Mouse (Mus musculus) heart, postnatal 4 days (tissue): ENCODE results near the gene Mrpl50. TPM values are rescaled to one million over a fixed set of nuclear protein-coding genes. Genes with fewer than 3 reads are reported as not detected.
"Not testable (repeated sequence)": the region's sequence is repeated elsewhere in the genome, so short reads cannot be mapped to it uniquely, and the experiment has no call there.

Source experiments
- DNase-seq: peaks from one replicate; pipeline ENCODE4 v3.0.0; 2021
- total RNA-seq, 2 experiments: library from RNA; stranded (reverse); gene quantifications; 2 replicates each; pipeline ENCODE4 v1.2.3; 2021

Gene Mrpl50
- total RNA-seq, 2 experiments from 2014 or later, result 36.3 to 37.0 TPM

GRCm38 (mm10) chr4:49509183-49509582, 11.7 kb downstream of the Mrpl50 start:
- no peak for DNase-seq

- no peak for DNase-seq
Measured at GRCm38 (mm10) chr4:49506386-49506785, 14.5 kb downstream of the Mrpl50 start, which contains the start of gene Baat. TSS of gene Baat (minus strand) at chr4:49506557.

- no peak for DNase-seq
Measured at GRCm38 (mm10) chr4:49503563-49503962, 17.3 kb downstream of the Mrpl50 start.

GRCm38 (mm10) chr4:49485934-49486650, 34.8 kb downstream of the Mrpl50 start:
- DNase-seq, result not testable (repeated sequence)

- no peak for DNase-seq
Measured at GRCm38 (mm10) chr4:49485442-49485841, 35.5 kb downstream of the Mrpl50 start.

- no peak for DNase-seq
Measured at GRCm38 (mm10) chr4:49480896-49481295, 40.0 kb downstream of the Mrpl50 start.

- DNase-seq, result no peak
Measured at GRCm38 (mm10) chr4:49480104-49480760, 40.7 kb downstream of the Mrpl50 start.

GRCm38 (mm10) chr4:49479035-49479434, 41.9 kb downstream of the Mrpl50 start:
- DNase-seq, result not testable (repeated sequence)

- DNase-seq, result peak; percentile 26
Measured at GRCm38 (mm10) chr4:49478118-49478877, 42.6 kb downstream of the Mrpl50 start.

- no peak for DNase-seq
Measured at GRCm38 (mm10) chr4:49474583-49474982, 46.3 kb downstream of the Mrpl50 start.

GRCm38 (mm10) chr4:49473435-49474100, 47.3 kb downstream of the Mrpl50 start, which contains the start of gene Acnat1:
TSS of gene Acnat1 (minus strand) at chr4:49473912.
- DNase-seq, result no peak

GRCm38 (mm10) chr4:49469435-49470151, 51.3 kb downstream of the Mrpl50 start:
- no peak for DNase-seq

GRCm38 (mm10) chr4:49467360-49467759, 53.5 kb downstream of the Mrpl50 start:
- no peak for DNase-seq

Other genes starting within 250 kb of the Mrpl50 start
- not detected for gene Acnat2, start 112.9 kb downstream of the Mrpl50 start, total RNA-seq
- gene Acnat1, start 47.2 kb downstream of the Mrpl50 start, total RNA-seq, result not detected
- under 1 TPM in 1 of 2 experiments, not detected in 1; 0.20 TPM for gene Baat, start 14.5 kb downstream of the Mrpl50 start, total RNA-seq
- 1 to 10 TPM; 5.6 to 6.6 TPM for gene Zfp189, start 83 bp upstream of the Mrpl50 start, total RNA-seq
- under 1 TPM; 0.17 to 0.20 TPM for gene Aldob, start 28.5 kb upstream of the Mrpl50 start, total RNA-seq
- 10 to 100 TPM; 44.3 to 48.3 TPM for gene Tmem246, start 76.8 kb upstream of the Mrpl50 start, total RNA-seq
- gene Rnf20, start 110.9 kb upstream of the Mrpl50 start, total RNA-seq, result 10 to 100 TPM; 37.2 to 40.5 TPM
- not detected for gene Ppp3r2, start 160.9 kb upstream of the Mrpl50 start, total RNA-seq